Mouse (Mus musculus) thymus, adult 2 months (tissue): ENCODE data around the gene Nutf2.

Experiments used
- CTCF ChIP-seq: fragments of 200-500 bp; IDR thresholded peaks from 2 replicates; pipeline ENCODE4 v1.5.1; 2012; ENCODE audit warnings: mild to moderate bottlenecking, control low read depth, low read length, moderate library complexity, borderline replicate concordance; ENCODE audit not compliant: control insufficient read depth, poor library complexity, insufficient read depth; ENCODE audit errors: extremely low read depth
- POLR2A ChIP-seq: fragments of 200-500 bp; IDR thresholded peaks from 2 replicates; pipeline ENCODE4 v1.6.1; 2012; ENCODE audit warnings: mild to moderate bottlenecking, low read length, control low read depth, moderate library complexity; ENCODE audit not compliant: control insufficient read depth, poor library complexity, insufficient read depth; ENCODE audit errors: extremely low read depth

DNA sequence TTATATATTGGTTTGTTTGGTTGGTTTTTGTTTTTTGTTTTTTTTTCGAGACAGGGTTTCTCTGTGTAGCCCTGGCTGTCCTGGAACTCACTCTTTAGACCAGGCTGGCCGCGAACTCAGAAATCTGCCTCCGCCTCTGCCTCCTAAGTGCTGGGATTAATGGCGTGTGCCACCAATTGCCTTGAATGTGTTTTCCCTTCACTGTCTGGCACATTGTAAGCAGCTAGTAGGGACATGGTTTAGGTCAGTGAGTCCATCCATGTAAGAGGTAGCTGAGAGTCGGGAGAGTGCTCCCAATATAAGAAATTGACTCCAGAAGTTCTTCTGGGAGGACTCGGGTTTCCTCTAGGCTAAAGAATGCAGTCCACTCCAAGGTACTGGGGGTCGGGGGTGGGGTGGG lies 6.1 kb upstream of the Nutf2 start:
- no peak for TF ChIP-seq CTCF
- TF ChIP-seq POLR2A = no peak
